Mouse (Mus musculus) forebrain, embryonic 10.5 days (tissue): Measurements from ENCODE around the gene Nxnl1. TPM values are rescaled to one million over a fixed set of nuclear protein-coding genes. Genes with fewer than 3 reads are reported as not detected.

Experiments used
- DNase-seq: peaks from one replicate; pipeline ENCODE4 v3.0.0-alpha.2; 2017; ENCODE audit warnings: low spot score; ENCODE audit errors: extremely low spot score
- H3K27ac ChIP-seq: fragments of 300-500 bp; sonication (generic); 2 replicates; pipeline ENCODE4 v1.5.1; 2016; ENCODE audit warnings: mild to moderate bottlenecking
- H3K27me3 ChIP-seq: fragments of 300-500 bp; sonication (generic); 2 replicates; pipeline ENCODE4 v1.6.1; 2016; ENCODE audit warnings: mild to moderate bottlenecking; ENCODE audit not compliant: poor library complexity, severe bottlenecking
- H3K36me3 ChIP-seq: fragments of 300-500 bp; sonication (generic); replicated peaks from 2 replicates; pipeline ENCODE4 v1.6.1; 2016; ENCODE audit warnings: mild to moderate bottlenecking, moderate library complexity
- H3K4me1 ChIP-seq: fragments of 300-500 bp; sonication (generic); 2 replicates; pipeline ENCODE4 v1.6.1; 2016
- H3K4me3 ChIP-seq: fragments of 300-500 bp; sonication (generic); 2 replicates; pipeline ENCODE4 v1.5.1; 2016; ENCODE audit warnings: mild to moderate bottlenecking, moderate library complexity
- H3K9me3 ChIP-seq: fragments of 300-500 bp; sonication (generic); 2 replicates; pipeline ENCODE4 v1.6.1; 2016; ENCODE audit warnings: mild to moderate bottlenecking, moderate library complexity
- whole genome bisulfite sequencing: fragments of 180-500 bp; shearing (Covaris S2); methylation state at CpG from one replicate; pipeline ENCODE4 v1.1.7; 2016; 5-methylcytosine and 5-hydroxymethylcytosine counted together
- polyA plus RNA-seq: library from polyadenylated mRNA; unstranded; fragments of >200 nt; fragmentation: Nextera tagmentation; extraction: Ambion mirVana; gene quantifications from 2 replicates; pipeline ENCODE4 v1.2.1, GENCODE M21; 2016

The Nxnl1 gene
- polyA plus RNA-seq, 1 experiment from 2014 or later = not detected

GRCm38 (mm10) chr8:71595862-71596261, 29.5 kb upstream of the Nxnl1 start:
- DNase-seq = peak; percentile 87
- H3K9me3 ChIP-seq = no peaks in the 10 kb centered on the region
- peaks cover 43% of the 10 kb centered on the region for H3K36me3 ChIP-seq
- H3K27ac ChIP-seq = 0 out of 2 replicates have a peak overlapping the region, but pooled peaks have one; percentile 36
- H3K27me3 ChIP-seq = peaks cover 25% of the 10 kb centered on the region
- WGBS = 7% methylated on average over 27 of the region's 27 CpGs
- peak overlapping the region; percentile 23 for H3K4me3 ChIP-seq
- peaks cover 46% of the 10 kb centered on the region for H3K4me1 ChIP-seq

DNA sequence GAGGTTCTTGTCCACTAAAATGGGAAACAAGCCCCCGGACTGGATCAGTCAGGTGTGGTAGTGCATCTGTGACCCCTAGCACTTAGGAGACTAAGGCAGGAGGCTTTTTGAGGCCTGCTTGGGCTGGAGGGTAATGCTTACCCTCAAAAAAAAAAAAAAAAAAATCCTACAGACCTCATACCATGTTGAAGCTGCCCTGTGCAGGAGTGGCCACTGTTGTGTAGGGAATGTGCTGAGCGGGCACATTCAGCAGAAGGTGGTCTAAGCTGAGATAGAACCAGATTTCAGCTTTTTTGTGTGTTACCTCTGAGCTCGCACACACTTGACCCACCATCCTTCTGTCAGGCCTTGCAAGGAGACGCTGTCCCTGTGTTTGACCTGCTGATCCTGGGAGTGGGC, 27.9 kb upstream of the Nxnl1 start:
- H3K9me3 ChIP-seq = no peaks in the 10 kb centered on the region
- peaks cover 21% of the 10 kb centered on the region for H3K27me3 ChIP-seq
- H3K4me1 ChIP-seq = peaks cover 49% of the 10 kb centered on the region
- H3K4me3 ChIP-seq = 0 out of 2 replicates have a peak overlapping the region, but pooled peaks have one; percentile 12
- no peak overlapping the region for H3K27ac ChIP-seq
- 88% methylated on average over 4 of the region's 4 CpGs for WGBS
- no peak for DNase-seq
- peaks cover 30% of the 10 kb centered on the region for H3K36me3 ChIP-seq

- no peak for DNase-seq
- Histone ChIP-seq H3K4me1 (peaks cover 49% of the 10 kb centered on the region), H3K4me3 (peak overlapping the region; percentile 80; the same call in 1 of the 2 replicates), H3K9me3 (no peaks in the 10 kb centered on the region), H3K27me3 (peaks cover 15% of the 10 kb centered on the region), H3K27ac (no peak overlapping the region), H3K36me3 (peaks cover 26% of the 10 kb centered on the region)
- 93% methylated on average over 8 of the region's 8 CpGs for WGBS
Observed at GRCm38 (mm10) chr8:71593556-71594323, 27.3 kb upstream of the Nxnl1 start.

DNA sequence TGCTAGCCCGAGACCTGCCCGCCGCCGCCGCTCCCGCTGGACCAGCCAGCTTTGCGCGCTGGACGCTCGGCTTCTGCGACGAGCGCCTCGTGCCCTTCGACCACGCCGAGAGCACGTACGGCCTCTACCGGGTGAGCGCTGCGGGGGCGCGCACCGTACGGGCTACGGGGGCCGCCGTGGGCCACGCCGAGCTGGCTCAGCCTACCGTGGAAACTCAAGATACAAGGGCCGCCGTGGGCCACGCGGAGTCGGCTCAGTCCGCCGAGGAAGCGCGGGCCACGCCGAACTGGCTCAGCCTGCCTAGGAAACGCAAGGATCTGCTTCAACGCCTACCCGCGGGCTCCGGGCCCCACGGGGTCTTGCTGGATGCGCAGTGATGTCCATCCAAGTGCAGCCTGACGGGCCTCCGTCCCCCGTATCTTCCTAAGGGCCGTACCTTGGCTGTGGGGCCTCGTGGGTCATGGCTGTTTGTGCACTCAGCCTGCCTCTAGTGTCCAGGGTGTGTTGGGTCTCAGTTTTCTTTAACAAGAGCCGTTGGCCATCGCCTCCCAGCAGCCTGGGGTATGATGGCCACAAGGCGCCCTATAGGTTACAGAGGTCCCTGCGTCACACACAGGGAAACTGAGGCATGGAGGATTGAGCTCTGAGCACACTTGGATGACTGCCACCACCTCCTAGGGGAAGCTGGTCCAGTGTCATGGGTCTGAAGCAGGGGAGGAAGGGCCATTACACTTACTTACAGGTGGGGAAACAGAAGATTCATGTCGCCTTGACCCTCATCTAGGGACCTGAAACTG, 26.2 kb upstream of the Nxnl1 start:
- H3K27ac ChIP-seq = peak overlapping the region; percentile 95
- no peaks in the 10 kb centered on the region for H3K9me3 ChIP-seq
- peaks cover 49% of the 10 kb centered on the region for H3K4me1 ChIP-seq
- peaks cover 15% of the 10 kb centered on the region for H3K27me3 ChIP-seq
- WGBS = 6% methylated on average over 60 of the region's 60 CpGs
- H3K36me3 ChIP-seq = peaks cover 26% of the 10 kb centered on the region
- H3K4me3 ChIP-seq = peak overlapping the region; percentile 80
- DNase-seq = no peak

- WGBS = under 1% methylated on average over 71 of the region's 71 CpGs
- H3K4me3 ChIP-seq = peak within 1 kb of the TSS; percentile 80
- H3K27me3 ChIP-seq = peaks cover 15% of the 10 kb centered on the region
- H3K9me3 ChIP-seq = no peaks in the 10 kb centered on the region
- H3K36me3 ChIP-seq = peaks cover 22% of the 10 kb centered on the region
- peak within 1 kb of the TSS; percentile 95 for H3K27ac ChIP-seq
- peak; percentile 94 for DNase-seq
- peaks cover 49% of the 10 kb centered on the region for H3K4me1 ChIP-seq
Observed at GRCm38 (mm10) chr8:71591471-71592373, 25.3 kb upstream of the Nxnl1 start, which contains the start of gene Pgls. Gene Pgls (plus strand): TSS chr8:71592176.

DNA sequence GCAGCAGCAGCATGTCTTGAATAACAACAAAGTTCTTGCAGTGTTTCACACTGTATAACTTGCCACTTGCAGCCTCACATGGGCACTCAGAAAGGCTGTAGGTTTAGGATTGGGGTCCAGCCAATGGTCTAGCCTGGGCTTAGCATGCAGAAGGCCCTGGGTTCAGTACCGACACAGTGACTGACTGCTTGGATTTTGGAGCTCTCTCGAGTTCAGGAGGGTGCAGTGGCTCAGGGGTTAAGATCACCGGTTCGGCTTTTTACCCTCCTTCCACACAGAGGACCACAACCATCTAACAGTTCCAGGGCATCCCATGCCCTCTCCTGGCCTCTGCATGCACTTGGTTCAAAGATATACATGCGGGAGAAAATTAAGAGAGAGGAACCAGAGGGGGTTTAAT, 24.6 kb upstream of the Nxnl1 start:
- no peaks in the 10 kb centered on the region for H3K9me3 ChIP-seq
- DNase-seq = no peak
- WGBS = 35% methylated on average over 5 of the region's 5 CpGs
- H3K4me3 ChIP-seq = peak overlapping the region; percentile 80
- H3K4me1 ChIP-seq = peaks cover 44% of the 10 kb centered on the region
- H3K27ac ChIP-seq = no peak overlapping the region
- peaks cover 15% of the 10 kb centered on the region for H3K27me3 ChIP-seq
- peaks cover 21% of the 10 kb centered on the region for H3K36me3 ChIP-seq

DNA sequence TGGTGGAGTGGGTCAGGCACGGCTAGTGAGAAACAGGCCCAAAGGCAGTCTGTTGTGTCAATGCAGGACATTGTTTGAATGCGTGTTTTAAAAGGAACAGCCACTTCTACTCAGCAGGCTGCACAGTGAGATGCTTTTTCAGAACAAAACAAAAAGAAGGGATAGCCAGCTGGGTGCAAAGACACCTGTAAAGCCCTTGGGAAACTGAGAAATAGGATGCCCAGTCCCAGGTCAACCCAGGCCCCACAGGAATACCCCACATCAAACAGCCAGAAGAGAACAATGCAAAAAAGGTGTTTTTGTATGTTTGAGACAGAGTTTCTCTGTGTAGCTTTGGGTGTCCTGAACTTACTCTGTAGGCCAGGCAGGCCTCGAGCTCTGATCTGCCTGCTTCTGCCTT, 22.4 kb upstream of the Nxnl1 start:
- Histone ChIP-seq H3K27ac (no peak overlapping the region), H3K27me3 (peaks cover 20% of the 10 kb centered on the region), H3K4me1 (peaks cover 25% of the 10 kb centered on the region), H3K9me3 (no peaks in the 10 kb centered on the region), H3K36me3 (peaks cover 27% of the 10 kb centered on the region), H3K4me3 (no peak overlapping the region)
- 72% methylated on average over 3 of the region's 3 CpGs for WGBS
- DNase-seq = no peak

GRCm38 (mm10) chr8:71586891-71587290, 20.5 kb upstream of the Nxnl1 start:
- no peak overlapping the region for H3K4me3 ChIP-seq
- H3K27ac ChIP-seq = no peak overlapping the region
- H3K27me3 ChIP-seq = peaks cover 20% of the 10 kb centered on the region
- peaks cover 10% of the 10 kb centered on the region for H3K4me1 ChIP-seq
- H3K36me3 ChIP-seq = peaks cover 23% of the 10 kb centered on the region
- WGBS = 75% methylated on average over 2 of the region's 2 CpGs
- H3K9me3 ChIP-seq = no peaks in the 10 kb centered on the region
- peak; percentile 48 for DNase-seq

GRCm38 (mm10) chr8:71580201-71580600, 13.8 kb upstream of the Nxnl1 start:
- H3K36me3 ChIP-seq = peaks cover 24% of the 10 kb centered on the region
- 26% methylated on average over 9 of the region's 9 CpGs for WGBS
- no peak for DNase-seq

GRCm38 (mm10) chr8:71579476-71579875, 13.1 kb upstream of the Nxnl1 start:
- DNase-seq = no peak
- peaks cover 14% of the 10 kb centered on the region for H3K4me1 ChIP-seq
- H3K27ac ChIP-seq = no peak overlapping the region
- WGBS = 88% methylated on average over 14 of the region's 14 CpGs
- peaks cover 17% of the 10 kb centered on the region for H3K36me3 ChIP-seq
- H3K4me3 ChIP-seq = no peak overlapping the region
- H3K27me3 ChIP-seq = peaks cover 32% of the 10 kb centered on the region
- H3K9me3 ChIP-seq = no peaks in the 10 kb centered on the region

More at GRCm38 (mm10) chr8:71580201-71580600, 13.8 kb upstream of the Nxnl1 start:
- no peak overlapping the region for H3K27ac ChIP-seq
- peaks cover 32% of the 10 kb centered on the region for H3K27me3 ChIP-seq
- H3K4me1 ChIP-seq = peaks cover 14% of the 10 kb centered on the region
- no peak overlapping the region for H3K4me3 ChIP-seq
- no peaks in the 10 kb centered on the region for H3K9me3 ChIP-seq

DNA sequence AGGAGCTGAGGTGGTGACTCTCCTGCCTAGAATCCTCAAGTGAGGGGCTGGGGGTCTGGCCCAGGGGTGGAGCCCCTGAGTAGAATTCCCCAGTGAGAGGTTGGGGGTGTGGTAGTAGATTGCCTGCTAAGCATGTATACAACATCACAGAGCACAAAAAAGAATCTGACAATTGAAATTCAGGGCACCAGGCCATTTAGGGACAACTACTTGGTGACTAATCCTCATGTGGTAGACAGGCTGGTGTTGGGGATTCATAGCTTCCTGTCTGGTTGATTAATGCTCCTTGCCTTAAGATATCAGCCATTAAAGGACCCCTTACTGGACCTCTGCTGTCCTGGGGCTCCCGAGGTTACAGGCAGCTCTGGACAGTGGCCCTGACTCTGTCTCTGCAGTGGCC, 12.6 kb upstream of the Nxnl1 start:
- DNase-seq = no peak
- Histone ChIP-seq H3K9me3 (no peaks in the 10 kb centered on the region), H3K4me3 (no peak overlapping the region), H3K4me1 (peaks cover 14% of the 10 kb centered on the region), H3K27ac (no peak overlapping the region), H3K27me3 (peaks cover 28% of the 10 kb centered on the region), H3K36me3 (peaks cover 12% of the 10 kb centered on the region)
- WGBS = 77% methylated on average over 1 of the region's 1 CpGs

DNA sequence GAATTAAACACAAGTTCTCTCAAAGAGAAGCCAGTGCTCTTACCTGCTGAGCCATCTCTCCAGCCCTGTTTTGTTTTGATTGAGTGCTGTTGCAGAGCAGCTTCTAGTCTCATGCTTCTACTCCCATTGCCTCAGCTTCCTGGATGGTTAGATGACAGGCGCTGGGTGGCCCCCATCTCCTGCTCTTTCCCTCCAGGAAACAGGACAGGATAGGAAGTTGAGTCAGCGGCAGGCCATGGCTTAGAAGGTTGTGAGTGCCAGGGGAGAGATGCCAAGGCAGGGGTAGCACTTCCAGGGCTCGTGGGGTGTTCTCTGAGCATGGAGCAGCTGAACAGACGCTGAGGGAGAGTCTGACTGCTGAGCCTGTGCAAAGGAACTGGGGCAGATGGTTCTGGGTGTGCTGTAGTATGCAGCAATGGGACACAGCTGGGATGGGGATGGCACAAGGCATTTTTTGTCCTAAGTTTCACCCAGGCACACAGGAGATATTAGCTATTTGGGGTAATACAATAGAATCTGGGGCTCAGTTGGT, 11.5 kb upstream of the Nxnl1 start:
- no peak for DNase-seq
- WGBS = 84% methylated on average over 4 of the region's 4 CpGs

More for the DNA sequence above, 11.5 kb upstream of the Nxnl1 start:
- Histone ChIP-seq H3K4me1 (peaks cover 17% of the 10 kb centered on the region), H3K36me3 (peaks cover 11% of the 10 kb centered on the region), H3K4me3 (no peak overlapping the region), H3K9me3 (no peaks in the 10 kb centered on the region), H3K27ac (no peak overlapping the region), H3K27me3 (peaks cover 27% of the 10 kb centered on the region)
